Mouse (Mus musculus) adrenal gland, adult 18-20 months (tissue): Measurements from ENCODE around the gene Pxk. TPM values are rescaled to one million over a fixed set of nuclear protein-coding genes. Genes with fewer than 3 reads are reported as not detected.
"Not testable (repeated sequence)": the region's sequence is repeated elsewhere in the genome, so short reads cannot be mapped to it uniquely, and the experiment has no call there.

Experiments
- DNase-seq, 2 experiments: peaks; one replicate each; pipeline ENCODE4 v3.0.0; 2021 to 2022; ENCODE audit warnings: low spot score in 2 of 2
- total RNA-seq, 2 experiments: library from RNA; stranded (reverse); gene quantifications; 1 replicate in 1 of 2; 2 replicates in 1 of 2; pipeline ENCODE4 v1.2.3; 2021

Pxk gene
- total RNA-seq, 2 experiments from 2014 or later, result 73.3 to 86.3 TPM

GRCm38 (mm10) chr14:8099561-8100021 is 1.6 kb downstream of the Pxk start:
- DNase-seq, result no peak

- DNase-seq, result no peak
These were observed 3.9 kb downstream of the Pxk start for GRCm38 (mm10) chr14:8101886-8102285.

GRCm38 (mm10) chr14:8102676-8103075 is 4.7 kb downstream of the Pxk start:
- no peak for DNase-seq

GRCm38 (mm10) chr14:8108047-8108446 is 10.0 kb downstream of the Pxk start:
- no peak for DNase-seq

GRCm38 (mm10) chr14:8108976-8109375 is 11.0 kb downstream of the Pxk start:
- no peak for DNase-seq

GRCm38 (mm10) chr14:8111545-8111944 is 13.5 kb downstream of the Pxk start:
- DNase-seq, result no peak

- DNase-seq, result no peak
These were observed 14.0 kb downstream of the Pxk start for GRCm38 (mm10) chr14:8112036-8112435.

GRCm38 (mm10) chr14:8113616-8114015 is 15.6 kb downstream of the Pxk start:
- DNase-seq, result no peak

GRCm38 (mm10) chr14:8114306-8114705 is 16.3 kb downstream of the Pxk start:
- DNase-seq, result no peak

GRCm38 (mm10) chr14:8114756-8115155 is 16.7 kb downstream of the Pxk start:
- DNase-seq, result no peak

- DNase-seq, result no peak
These were observed 17.8 kb downstream of the Pxk start for GRCm38 (mm10) chr14:8115772-8116171.

GRCm38 (mm10) chr14:8117371-8117770 is 19.4 kb downstream of the Pxk start:
- no peak for DNase-seq

- no peak for DNase-seq
These were observed 21.4 kb downstream of the Pxk start for GRCm38 (mm10) chr14:8119454-8119853.

- no peak for DNase-seq
These were observed 21.9 kb downstream of the Pxk start for GRCm38 (mm10) chr14:8119904-8120303.

GRCm38 (mm10) chr14:8123141-8123540 is 25.1 kb downstream of the Pxk start:
- DNase-seq, result no peak

- not testable (repeated sequence) for DNase-seq
These were observed 25.6 kb downstream of the Pxk start for GRCm38 (mm10) chr14:8123611-8124010.

- no peak for DNase-seq
These were observed 26.3 kb downstream of the Pxk start for GRCm38 (mm10) chr14:8124046-8124881.

- DNase-seq, result no peak
These were observed 30.0 kb downstream of the Pxk start for GRCm38 (mm10) chr14:8127971-8128370.

GRCm38 (mm10) chr14:8132789-8133188 is 34.8 kb downstream of the Pxk start:
- DNase-seq, result no peak

GRCm38 (mm10) chr14:8134234-8134633 is 36.2 kb downstream of the Pxk start:
- no peak for DNase-seq

- DNase-seq, result no peak
These were observed 37.1 kb downstream of the Pxk start for GRCm38 (mm10) chr14:8135130-8135529.

GRCm38 (mm10) chr14:8139724-8140710 is 42.0 kb downstream of the Pxk start:
- DNase-seq, result no peak
